Mouse (Mus musculus) liver, embryonic 15.5 days (tissue): ENCODE measurements around the gene BC052040. TPM values are rescaled to one million over a fixed set of nuclear protein-coding genes. Genes with fewer than 3 reads are reported as not detected.
A peak's percentile ranks its signal among the peaks of the same experiment; 100 is the strongest.

Experiments used
- ATAC-seq: fragments of 200-750 bp; cut with Nextera tagmentation; 2 replicates; pipeline ENCODE4 v1.8.0; 2017; ENCODE audit warnings: moderate number of reproducible peaks, mild to moderate bottlenecking, moderate library complexity; ENCODE audit not compliant: insufficient read depth
- H3K27ac ChIP-seq: fragments of 300-500 bp; sonication (generic); replicated peaks from 2 replicates; pipeline ENCODE4 v1.5.1; 2015; ENCODE audit warnings: mild to moderate bottlenecking, inconsistent platforms
- H3K27me3 ChIP-seq: fragments of 300-500 bp; sonication (generic); 2 replicates; pipeline ENCODE4 v1.6.1; 2015; ENCODE audit warnings: mild to moderate bottlenecking, inconsistent platforms
- H3K36me3 ChIP-seq: fragments of 300-500 bp; sonication (generic); replicated peaks from 2 replicates; pipeline ENCODE4 v1.6.1; 2015; ENCODE audit warnings: moderate library complexity, mild to moderate bottlenecking, inconsistent platforms
- H3K4me1 ChIP-seq: fragments of 300-500 bp; sonication (generic); replicated peaks from 2 replicates; pipeline ENCODE4 v1.6.1; 2015; ENCODE audit warnings: inconsistent platforms
- H3K4me2 ChIP-seq: fragments of 300-500 bp; sonication (generic); 2 replicates; pipeline ENCODE4 v1.6.1; 2015; ENCODE audit warnings: moderate library complexity, mild to moderate bottlenecking, inconsistent platforms
- H3K4me3 ChIP-seq: fragments of 300-500 bp; sonication (generic); replicated peaks from 2 replicates; pipeline ENCODE4 v1.5.1; 2015; ENCODE audit warnings: mild to moderate bottlenecking, inconsistent platforms
- H3K9ac ChIP-seq: fragments of 300-500 bp; sonication (generic); 2 replicates; pipeline ENCODE4 v1.6.1; 2015; ENCODE audit warnings: moderate library complexity, mild to moderate bottlenecking, inconsistent platforms
- H3K9me3 ChIP-seq: fragments of 300-500 bp; sonication (generic); replicated peaks from 2 replicates; pipeline ENCODE4 v1.6.1; 2016; ENCODE audit warnings: inconsistent platforms
- WGBS: fragments of 180-500 bp; shearing (Covaris S2); methylation state at CpG from one replicate; pipeline ENCODE4 v1.1.7; 2015; ENCODE audit warnings: mixed read lengths; ENCODE audit not compliant: insufficient replicate concordance; 5-methylcytosine and 5-hydroxymethylcytosine counted together
- microRNA counts: library from miRNA; unstranded; fragments of <30 nt; microRNA quantifications from one replicate; lab custom pipeline; 2016
- microRNA-seq: library from miRNA; unstranded; fragments of <30 nt; microRNA quantifications from one replicate; pipeline ENCODE4, GENCODE M21; 2016
- polyA plus RNA-seq: library from polyadenylated mRNA; unstranded; fragments of >200 nt; fragmentation: Nextera tagmentation; extraction: Ambion mirVana; gene quantifications from 2 replicates; pipeline ENCODE4 v1.2.1, GENCODE M21; 2015

The BC052040 gene
- polyA plus RNA-seq, 1 experiment from 2014 or later: 7.9 TPM

DNA sequence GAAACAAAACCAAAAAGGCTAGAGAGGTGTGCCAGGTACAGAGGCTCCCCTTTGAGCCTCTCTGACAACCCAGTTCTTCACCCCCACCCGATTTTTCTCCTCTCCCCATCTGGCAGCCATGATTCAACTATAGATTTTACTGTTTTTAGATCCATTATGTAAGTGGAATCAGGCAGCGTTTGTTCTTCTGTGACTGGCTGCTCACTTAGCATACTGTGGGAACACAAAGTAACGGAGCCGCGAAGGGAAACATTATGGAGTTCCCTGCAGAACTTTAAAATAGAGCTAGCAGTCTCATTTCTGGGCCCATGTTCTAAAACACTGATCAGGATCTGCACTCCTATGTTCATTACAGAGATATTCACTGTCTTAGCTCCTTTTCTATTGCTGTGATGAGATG lies 240.8 kb downstream of the BC052040 start:
- H3K4me2 ChIP-seq: no peak overlapping the region
- WGBS: 77% methylated on average over 5 of the region's 5 CpGs

More for the DNA sequence above, 240.8 kb downstream of the BC052040 start:
- no peak overlapping the region for H3K9ac ChIP-seq
- no peaks in the 10 kb centered on the region for H3K27me3 ChIP-seq
- no peak overlapping the region for H3K4me3 ChIP-seq
- no peaks in the 10 kb centered on the region for H3K9me3 ChIP-seq
- no peak overlapping the region for H3K27ac ChIP-seq
- H3K4me1 ChIP-seq: no peaks in the 10 kb centered on the region
- H3K36me3 ChIP-seq: no peaks in the 10 kb centered on the region
- no peak for ATAC-seq

MicroRNAs within 50 kb of the gene (microRNA counts, 519-probe panel; counts per million panel counts)
- 3,623 counts per million, percentile 74 among the panel's probes with 10 or more counts for microRNA mmu-miR-1951 (lab: Ali Mortazavi, UCI)

Small RNA genes within 50 kb of the gene (microRNA-seq; reads per million reads assigned to microRNA genes)
- gene Mir1951: 1.3 reads per million
